Mouse (Mus musculus) gastrocnemius, adult 18-20 months (tissue): ENCODE data around the gene Wdr82. TPM values are rescaled to one million over a fixed set of nuclear protein-coding genes. Genes with fewer than 3 reads are reported as not detected.

Experiments used
- DNase-seq: peaks from one replicate; pipeline ENCODE4 v3.0.0; 2021; ENCODE audit warnings: low spot score
- total RNA-seq, 2 experiments: library from RNA; stranded (reverse); gene quantifications; 2 replicates each; pipeline ENCODE4 v1.2.3; 2021

The Wdr82 gene
- total RNA-seq, 2 experiments from 2014 or later: 18.9 to 23.9 TPM

DNA sequence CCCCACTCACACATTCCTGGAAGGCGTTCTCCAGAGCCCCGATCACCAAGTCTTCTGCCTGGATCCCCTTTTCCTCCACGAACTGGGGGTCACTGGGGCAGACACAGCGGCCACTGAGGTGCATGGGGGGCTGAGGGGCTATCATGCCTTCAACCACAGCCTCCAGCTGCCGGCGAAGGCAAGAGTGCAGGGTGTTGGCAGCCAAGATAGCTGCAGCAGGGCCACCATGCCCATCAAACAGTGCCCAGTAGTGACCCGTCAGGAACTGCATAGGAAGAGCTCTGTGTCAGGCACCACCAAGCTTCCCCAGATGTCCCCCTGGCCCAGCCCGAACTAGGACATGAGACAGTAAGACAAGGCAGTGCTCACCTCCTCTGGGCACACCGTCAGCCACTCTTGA lies 27.0 kb downstream of the Wdr82 start:
- DNase-seq: no peak

DNA sequence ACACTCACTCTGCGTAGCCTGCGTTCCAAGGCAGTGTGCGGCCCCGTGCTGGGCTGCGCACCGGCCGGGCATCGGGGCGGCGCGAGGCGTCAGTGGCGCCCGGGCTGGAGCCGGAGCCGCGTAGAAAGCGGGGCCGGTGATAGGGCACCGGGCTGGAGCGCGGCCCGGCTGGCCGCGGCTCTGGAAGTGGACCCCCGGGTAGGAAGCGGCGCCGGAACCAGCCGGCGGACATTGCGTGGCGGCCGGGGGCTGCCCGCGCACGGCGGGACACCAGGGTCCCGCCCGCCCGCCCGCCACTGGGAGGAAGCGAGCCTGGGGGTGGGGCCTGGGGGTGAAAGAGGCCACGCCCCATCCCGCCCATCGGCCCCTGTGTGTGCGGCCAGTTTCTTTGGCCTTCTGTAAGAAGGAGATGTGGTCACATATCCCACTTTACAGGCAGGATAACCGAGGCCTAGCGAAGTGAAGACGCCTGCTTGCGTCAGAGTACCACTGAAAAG lies 28.3 kb downstream of the Wdr82 start:
- peak; percentile 68 for DNase-seq

DNA sequence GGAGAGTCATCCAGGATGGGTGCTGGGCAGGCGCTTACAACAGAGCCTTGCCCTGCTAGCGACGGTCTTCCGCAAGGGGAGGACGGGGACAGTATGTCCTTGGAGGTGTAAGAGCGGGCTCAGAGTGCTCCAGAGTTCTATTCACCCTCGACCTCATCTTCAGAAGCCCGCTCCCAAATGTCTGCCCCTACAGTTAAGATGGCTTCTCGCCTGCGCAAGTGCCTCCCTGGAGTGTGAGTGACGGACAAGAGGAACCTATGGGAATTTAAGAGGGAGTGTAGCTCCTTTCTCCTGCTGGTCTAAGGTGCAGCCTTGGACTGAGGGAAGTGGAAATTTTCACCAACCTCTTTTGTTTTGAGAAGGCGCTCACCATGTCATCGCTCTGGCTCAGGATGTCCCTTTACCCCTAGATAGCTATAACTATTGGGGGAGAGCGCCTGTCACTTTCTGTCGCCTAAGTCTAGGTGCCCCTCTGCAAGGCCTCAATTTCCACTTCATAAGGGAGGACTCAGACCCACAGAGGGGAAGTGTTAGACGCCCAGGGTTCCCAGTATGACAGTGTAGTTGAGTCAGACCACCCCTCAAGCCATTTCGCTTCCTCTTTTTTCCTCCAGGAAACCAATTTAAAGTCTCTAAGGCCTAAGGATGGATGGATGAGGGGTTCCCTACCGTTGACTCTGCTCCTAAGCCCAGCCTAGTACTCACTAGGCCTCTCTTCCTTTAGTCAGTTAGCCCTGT lies 29.0 kb downstream of the Wdr82 start, which contains the start of gene Ppm1m:
Ppm1m (minus strand) TSS at position 212 of the 738 bp plus-strand sequence.
- no peak for DNase-seq

GRCm38 (mm10) chr9:106201895-106202294 lies 31.2 kb downstream of the Wdr82 start:
- DNase-seq: no peak

- DNase-seq: peak; percentile 90
Observed at GRCm38 (mm10) chr9:106202819-106203636, 32.3 kb downstream of the Wdr82 start, which contains the start of gene Twf2. Gene Twf2 (plus strand): TSS chr9:106203108.

GRCm38 (mm10) chr9:106203990-106204851 lies 33.5 kb downstream of the Wdr82 start:
- DNase-seq: no peak

DNA sequence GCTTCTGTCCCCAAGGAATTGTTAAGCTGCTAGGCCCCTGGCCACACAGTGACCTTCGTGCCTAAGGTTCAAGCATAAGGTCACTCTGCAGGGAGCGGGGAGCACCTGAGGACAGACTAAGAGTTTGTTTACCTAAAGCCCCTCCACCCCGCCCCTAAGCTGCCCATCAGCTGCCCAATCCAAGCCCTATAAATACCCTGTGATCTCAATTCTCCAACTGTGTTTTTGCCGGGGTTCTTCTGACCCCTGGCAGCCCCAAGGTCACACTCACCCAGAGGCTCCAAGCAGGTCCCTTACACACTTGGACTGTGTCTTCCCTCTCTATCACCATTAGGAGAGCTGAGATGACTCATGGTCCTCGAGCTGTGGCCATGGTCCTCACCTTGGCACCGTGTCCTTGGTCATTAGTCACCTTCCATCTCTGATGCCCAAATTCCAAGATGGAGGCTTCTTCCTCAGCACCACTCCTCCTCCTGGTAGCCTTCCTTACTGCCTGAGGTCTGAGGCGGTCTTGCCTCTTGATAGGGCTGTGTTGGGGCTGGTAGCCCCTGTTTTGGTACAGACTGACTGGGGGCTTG lies 35.1 kb downstream of the Wdr82 start:
- DNase-seq: no peak

DNA sequence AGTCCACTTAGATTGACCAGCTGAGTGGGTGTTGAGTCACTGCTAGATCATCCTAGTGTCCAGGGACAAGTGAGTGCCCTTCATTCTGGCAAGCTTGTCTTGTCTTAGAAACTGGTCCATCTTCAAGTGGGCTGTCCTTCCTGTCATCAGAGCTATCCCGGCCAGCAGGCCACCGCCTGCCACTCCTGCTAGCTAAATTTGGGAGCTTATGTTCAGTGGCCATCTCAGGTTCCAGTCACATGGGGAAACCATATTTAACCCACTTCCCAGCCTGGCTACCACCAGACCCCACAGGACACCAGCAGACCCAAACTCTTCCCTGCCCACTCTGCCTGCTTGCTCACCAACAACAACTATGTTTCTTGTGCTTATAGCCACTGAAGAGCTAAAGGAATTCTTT lies 35.8 kb downstream of the Wdr82 start:
- peak; percentile 85 for DNase-seq

DNA sequence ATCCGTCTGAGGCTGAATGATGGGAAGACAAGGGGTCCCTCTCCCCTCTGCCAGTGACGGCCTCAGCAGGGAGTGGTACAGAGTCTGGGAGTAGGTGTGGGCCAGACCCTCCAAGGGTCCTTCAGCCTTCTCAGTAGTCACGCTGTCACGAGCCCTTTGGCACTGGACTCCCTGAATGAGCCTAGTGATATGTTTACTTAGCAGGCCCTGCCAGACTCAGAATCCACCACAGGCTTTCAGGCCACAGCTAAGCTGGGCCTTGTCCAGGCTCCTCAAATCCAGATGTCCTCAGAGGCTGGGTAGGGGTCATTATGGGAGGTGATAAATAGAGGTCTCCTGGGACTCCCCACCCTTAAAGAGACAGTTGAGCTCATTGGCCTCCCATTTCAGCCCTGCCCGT lies 37.5 kb downstream of the Wdr82 start:
- peak; percentile 51 for DNase-seq

- DNase-seq: peak; percentile 62
Observed at GRCm38 (mm10) chr9:106209954-106210353, 39.2 kb downstream of the Wdr82 start.

DNA sequence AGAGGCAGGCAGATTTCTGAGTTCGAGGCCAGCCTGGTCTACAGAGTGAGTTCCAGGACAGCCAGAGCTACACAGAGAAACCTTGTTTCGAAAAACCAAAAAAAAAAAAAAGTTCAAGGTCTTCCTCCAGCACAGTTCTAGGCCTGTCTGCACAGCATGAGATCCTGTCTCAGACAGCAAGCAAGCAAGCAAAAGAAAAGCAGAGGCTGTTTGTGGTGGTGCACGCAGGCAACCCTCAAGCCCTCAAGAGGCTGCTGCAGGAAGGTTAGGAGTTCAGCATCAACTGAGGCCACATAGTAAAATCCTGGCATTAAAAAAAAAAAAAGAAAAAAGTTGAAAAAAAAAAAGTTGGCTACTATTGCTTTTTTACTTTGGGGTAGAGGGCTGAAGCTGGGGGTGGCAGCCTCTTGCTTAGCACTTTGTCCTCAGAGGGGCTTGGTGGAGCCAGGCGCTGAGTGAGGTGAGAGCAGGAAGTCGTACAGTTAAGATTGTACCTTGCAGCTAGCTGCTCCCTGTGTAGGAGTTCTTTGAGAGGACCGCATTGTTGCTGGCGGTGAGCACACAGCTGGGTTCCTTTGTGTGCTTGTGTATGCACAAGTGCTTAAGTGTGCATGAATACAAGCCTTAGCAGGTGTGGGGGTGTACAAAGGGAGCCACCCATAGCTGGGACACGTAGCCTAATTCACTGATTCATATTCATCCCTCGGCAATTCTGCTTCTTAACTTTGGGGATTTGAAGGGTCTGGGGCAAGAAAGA lies 40.3 kb downstream of the Wdr82 start:
- no peak for DNase-seq

GRCm38 (mm10) chr9:106211680-106212593 lies 41.2 kb downstream of the Wdr82 start:
- peak; percentile 81 for DNase-seq

- no peak for DNase-seq
Observed at GRCm38 (mm10) chr9:106212594-106212981, 41.9 kb downstream of the Wdr82 start.

GRCm38 (mm10) chr9:106215341-106216125 lies 44.8 kb downstream of the Wdr82 start:
- no peak for DNase-seq

- no peak for DNase-seq
Observed at GRCm38 (mm10) chr9:106216971-106217370, 46.2 kb downstream of the Wdr82 start.

DNA sequence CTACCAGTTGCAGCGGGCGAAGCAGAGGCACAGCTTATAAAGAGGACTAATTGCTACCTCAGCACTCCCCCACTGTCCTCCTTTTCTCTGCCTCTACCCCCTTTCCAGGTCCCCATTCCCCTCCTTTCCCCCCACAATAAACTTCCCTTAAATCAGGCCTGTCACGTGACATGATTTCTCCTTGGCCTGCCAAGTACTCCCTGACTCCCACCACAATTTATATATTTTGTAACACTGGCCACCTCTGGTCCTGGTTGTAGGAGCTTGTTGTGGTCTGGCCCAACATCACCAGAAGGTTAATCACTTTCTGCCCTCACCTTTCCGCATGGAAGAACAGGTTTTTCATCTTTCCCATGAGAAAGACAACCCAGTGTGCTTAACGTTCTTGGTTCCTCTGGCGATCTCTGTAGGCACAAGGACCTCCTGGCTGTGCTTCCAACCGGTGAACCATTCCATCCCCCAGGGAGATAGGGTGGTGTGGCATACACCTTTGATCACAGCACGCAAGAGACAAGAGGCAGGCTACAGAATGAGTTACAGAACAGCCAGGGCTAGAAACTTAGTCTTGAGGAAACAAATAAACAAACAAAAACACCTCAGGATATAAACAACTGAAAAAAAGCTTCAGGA lies 50.3 kb downstream of the Wdr82 start:
- no peak for DNase-seq

DNA sequence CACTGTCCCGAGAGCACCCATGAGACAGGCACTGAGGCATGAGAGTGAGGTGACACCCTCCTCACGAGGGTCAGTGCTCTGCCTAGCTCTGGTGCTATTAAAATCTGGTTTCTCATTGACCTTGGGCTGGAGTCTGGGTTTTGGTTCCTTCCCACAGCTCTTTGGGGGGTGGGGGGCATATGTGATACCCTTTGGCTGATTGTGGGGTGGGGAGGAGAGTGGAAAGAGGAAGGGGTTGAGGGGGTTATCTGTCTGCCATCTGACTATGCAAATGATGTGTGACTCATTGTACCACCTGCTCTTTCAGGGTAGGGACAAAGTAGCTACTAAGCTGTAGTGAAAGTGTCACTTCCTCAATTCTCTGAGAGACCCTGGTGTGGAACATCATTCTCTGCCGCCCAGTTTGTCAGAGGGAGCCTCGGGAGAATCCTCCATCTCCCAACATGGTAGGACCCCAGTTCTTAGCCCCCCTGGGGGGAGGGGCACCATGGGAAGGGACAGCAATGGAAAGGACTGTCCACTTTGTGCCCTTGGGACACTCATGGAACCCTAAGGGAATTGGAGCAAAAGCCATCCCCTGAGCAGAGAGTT lies 51.6 kb downstream of the Wdr82 start, which contains the start of gene Tlr9:
Tlr9 (plus strand) TSS at position 338 of the 591 bp plus-strand sequence.
- no peak for DNase-seq
